Mouse (Mus musculus) embryonic facial prominence, embryonic 14.5 days (tissue): Measurements from ENCODE around the gene Jph3. TPM values are rescaled to one million over a fixed set of nuclear protein-coding genes. Genes with fewer than 3 reads are reported as not detected.

Experiments used
- ATAC-seq: fragments of 200-750 bp; cut with Nextera tagmentation; 2 replicates; pipeline ENCODE4 v1.8.0; 2017; ENCODE audit warnings: low read depth, moderate number of reproducible peaks, moderate TSS enrichment
- DNase-seq: peaks from one replicate; pipeline ENCODE4 v3.0.0-alpha.2; 2015; ENCODE audit warnings: low spot score
- H3K27ac ChIP-seq: fragments of 300-500 bp; sonication (generic); replicated peaks from 2 replicates; pipeline ENCODE4 v1.5.1; 2014; ENCODE audit warnings: low read depth, mild to moderate bottlenecking, low read length, moderate library complexity
- H3K27me3 ChIP-seq: fragments of 300-500 bp; sonication (generic); replicated peaks from 2 replicates; pipeline ENCODE4 v1.6.1; 2014; ENCODE audit warnings: low read length; ENCODE audit not compliant: control insufficient read depth, insufficient read depth
- H3K36me3 ChIP-seq: fragments of 300-500 bp; sonication (generic); 2 replicates; pipeline ENCODE4 v1.6.1; 2014; ENCODE audit warnings: low read length, mixed read lengths; ENCODE audit not compliant: control insufficient read depth, insufficient read depth
- H3K4me1 ChIP-seq: fragments of 300-500 bp; sonication (generic); 2 replicates; pipeline ENCODE4 v1.6.1; 2014; ENCODE audit warnings: antibody characterized with exemption, low read length; ENCODE audit not compliant: control insufficient read depth, insufficient read depth
- H3K4me2 ChIP-seq: fragments of 300-500 bp; sonication (generic); 2 replicates; pipeline ENCODE4 v1.6.1; 2014; ENCODE audit warnings: low read depth, mild to moderate bottlenecking, low read length, moderate library complexity, mixed read lengths
- H3K4me3 ChIP-seq: fragments of 300-500 bp; sonication (generic); 2 replicates; pipeline ENCODE4 v1.5.1; 2014; ENCODE audit warnings: low read depth, mild to moderate bottlenecking, low read length
- H3K9ac ChIP-seq: fragments of 300-500 bp; sonication (generic); 2 replicates; pipeline ENCODE4 v1.6.1; 2014; ENCODE audit warnings: low read depth, mild to moderate bottlenecking, low read length, moderate library complexity, mixed read lengths
- H3K9me3 ChIP-seq: fragments of 300-500 bp; sonication (generic); 2 replicates; pipeline ENCODE4 v1.6.1; 2016; ENCODE audit warnings: low read length; ENCODE audit not compliant: control insufficient read depth
- WGBS: fragments of 180-500 bp; shearing (Covaris S2); extraction: QIAGEN DNeasy Blood & Tissue Kit; methylation state at CpG from one replicate; pipeline ENCODE4 v1.1.7; 2014; 5-methylcytosine and 5-hydroxymethylcytosine counted together
- polyA plus RNA-seq: library from polyadenylated mRNA; unstranded; fragments of >200 nt; fragmentation: Nextera tagmentation; extraction: Ambion mirVana; gene quantifications from 2 replicates; pipeline ENCODE4 v1.2.1, GENCODE M21; 2014

Jph3 gene
- polyA plus RNA-seq, 1 experiment from 2014 or later = 4.0 TPM

- H3K4me3 ChIP-seq = no peak overlapping the region
- no peaks in the 10 kb centered on the region for H3K36me3 ChIP-seq
- no peak overlapping the region for H3K9ac ChIP-seq
- no peak overlapping the region for H3K4me2 ChIP-seq
- DNase-seq = no peak
- no peaks in the 10 kb centered on the region for H3K27me3 ChIP-seq
- no peak overlapping the region for H3K27ac ChIP-seq
- H3K9me3 ChIP-seq = no peaks in the 10 kb centered on the region
- ATAC-seq = no peak
- no peaks in the 10 kb centered on the region for H3K4me1 ChIP-seq
- WGBS = 85% methylated on average over 6 of the region's 6 CpGs
These were observed 33.7 kb upstream of the Jph3 start for GRCm38 (mm10) chr8:121695585-121696184.

GRCm38 (mm10) chr8:121697735-121698614 is 31.4 kb upstream of the Jph3 start:
- Histone ChIP-seq H3K4me1 (no peaks in the 10 kb centered on the region), H3K4me3 (0 out of 2 replicates have a peak overlapping the region, but pooled peaks have one; percentile 4), H3K36me3 (no peaks in the 10 kb centered on the region), H3K9ac (peak overlapping the region; percentile 12; the same call in 1 of the 2 replicates), H3K27me3 (no peaks in the 10 kb centered on the region), H3K4me2 (peak overlapping the region; percentile 41), H3K27ac (no peak overlapping the region), H3K9me3 (no peaks in the 10 kb centered on the region)
- ATAC-seq (peak; percentile 15; the same call in 1 of the 2 replicates), DNase-seq (peak; percentile 27)
- 1% methylated on average over 13 of the region's 17 CpGs for WGBS

GRCm38 (mm10) chr8:121698615-121699101 is 30.8 kb upstream of the Jph3 start:
- Histone ChIP-seq H3K9me3 (no peaks in the 10 kb centered on the region), H3K27ac (no peak overlapping the region), H3K36me3 (no peaks in the 10 kb centered on the region), H3K27me3 (no peaks in the 10 kb centered on the region), H3K4me3 (0 out of 2 replicates have a peak overlapping the region, but pooled peaks have one; percentile 4), H3K4me1 (no peaks in the 10 kb centered on the region), H3K4me2 (peak overlapping the region; percentile 41), H3K9ac (peak overlapping the region; percentile 12; the same call in 1 of the 2 replicates)
- ATAC-seq (peak; percentile 45; the same call in 1 of the 2 replicates), DNase-seq (peak; percentile 23)
- WGBS = 14% methylated on average over 5 of the region's 9 CpGs

GRCm38 (mm10) chr8:121699936-121700335 is 29.5 kb upstream of the Jph3 start:
- Histone ChIP-seq H3K36me3 (no peaks in the 10 kb centered on the region), H3K4me1 (no peaks in the 10 kb centered on the region)
- WGBS = 90% methylated on average over 2 of the region's 2 CpGs

GRCm38 (mm10) chr8:121705174-121705573 is 24.2 kb upstream of the Jph3 start:
- Histone ChIP-seq H3K27ac (no peak overlapping the region), H3K36me3 (no peaks in the 10 kb centered on the region), H3K4me2 (no peak overlapping the region), H3K9me3 (no peaks in the 10 kb centered on the region), H3K9ac (no peak overlapping the region), H3K4me1 (no peaks in the 10 kb centered on the region), H3K4me3 (no peak overlapping the region), H3K27me3 (no peaks in the 10 kb centered on the region)
- WGBS = 49% methylated on average over 3 of the region's 3 CpGs
- no peak for DNase-seq
- ATAC-seq = no peak

More at GRCm38 (mm10) chr8:121699936-121700335, 29.5 kb upstream of the Jph3 start:
- Histone ChIP-seq H3K27ac (no peak overlapping the region), H3K4me3 (no peak overlapping the region), H3K4me2 (no peak overlapping the region), H3K9me3 (no peaks in the 10 kb centered on the region), H3K9ac (no peak overlapping the region), H3K27me3 (no peaks in the 10 kb centered on the region)
- ATAC-seq (no peak), DNase-seq (no peak)

- Histone ChIP-seq H3K27me3 (no peaks in the 10 kb centered on the region), H3K27ac (no peak overlapping the region), H3K36me3 (no peaks in the 10 kb centered on the region), H3K9me3 (no peaks in the 10 kb centered on the region), H3K9ac (no peak overlapping the region), H3K4me2 (no peak overlapping the region), H3K4me3 (no peak overlapping the region), H3K4me1 (no peaks in the 10 kb centered on the region)
- no peak for DNase-seq
- no peak for ATAC-seq
- 83% methylated on average over 11 of the region's 11 CpGs for WGBS
These were observed 22.5 kb upstream of the Jph3 start for GRCm38 (mm10) chr8:121706956-121707355.

- Histone ChIP-seq H3K4me2 (no peak overlapping the region), H3K4me1 (no peaks in the 10 kb centered on the region), H3K27me3 (no peaks in the 10 kb centered on the region), H3K27ac (no peak overlapping the region), H3K36me3 (no peaks in the 10 kb centered on the region), H3K4me3 (no peak overlapping the region), H3K9ac (no peak overlapping the region), H3K9me3 (no peaks in the 10 kb centered on the region)
- DNase-seq (no peak), ATAC-seq (no peak)
- WGBS = 59% methylated on average over 6 of the region's 6 CpGs
These were observed 21.0 kb upstream of the Jph3 start for GRCm38 (mm10) chr8:121708406-121708805.

- peak overlapping the region; percentile 26; the same call in 1 of the 2 replicates for H3K9ac ChIP-seq
- H3K4me2 ChIP-seq = peak overlapping the region; percentile 18
- H3K27ac ChIP-seq = no peak overlapping the region
- WGBS = 47% methylated on average over 14 of the region's 14 CpGs
- DNase-seq = no peak
- H3K36me3 ChIP-seq = no peaks in the 10 kb centered on the region
- no peak overlapping the region for H3K4me3 ChIP-seq
- no peaks in the 10 kb centered on the region for H3K9me3 ChIP-seq
- ATAC-seq = no peak
- H3K27me3 ChIP-seq = no peaks in the 10 kb centered on the region; the same call in 1 of the 2 replicates
- no peaks in the 10 kb centered on the region for H3K4me1 ChIP-seq
These were observed 11.9 kb upstream of the Jph3 start for GRCm38 (mm10) chr8:121717502-121717901.
